Mouse (Mus musculus) testis, postnatal 14 days (tissue): ENCODE data around the gene Snrpd3.
"Not testable (repeated sequence)": the region's sequence is repeated elsewhere in the genome, so short reads cannot be mapped to it uniquely, and the experiment has no call there.

ENCODE experiments used
- DNase-seq: peaks from one replicate; pipeline ENCODE4 v3.0.0; 2021; ENCODE audit warnings: low spot score

The Snrpd3 gene

GRCm38 (mm10) chr10:75517073-75517757 is at the start of gene Snrpd3:
Gene Snrpd3, plus strand, starts transcription at chr10:75517551.
- DNase-seq: peak; percentile 94

GRCm38 (mm10) chr10:75473411-75473810 is 43.9 kb upstream of the Snrpd3 start:
- no peak for DNase-seq

GRCm38 (mm10) chr10:75474571-75474970 is 42.8 kb upstream of the Snrpd3 start:
- no peak for DNase-seq

- not testable (repeated sequence) for DNase-seq
Measured at GRCm38 (mm10) chr10:75475139-75475850, 42.1 kb upstream of the Snrpd3 start.

- DNase-seq: no peak
Measured at GRCm38 (mm10) chr10:75477034-75477433, 40.3 kb upstream of the Snrpd3 start.

GRCm38 (mm10) chr10:75479955-75480354 is 37.4 kb upstream of the Snrpd3 start:
- DNase-seq: no peak

- no peak for DNase-seq
Measured at GRCm38 (mm10) chr10:75481703-75482102, 35.6 kb upstream of the Snrpd3 start.

- DNase-seq: no peak
Measured at GRCm38 (mm10) chr10:75482271-75482670, 35.1 kb upstream of the Snrpd3 start.

- DNase-seq: no peak
Measured at GRCm38 (mm10) chr10:75482919-75483483, 34.4 kb upstream of the Snrpd3 start.

- no peak for DNase-seq
Measured at GRCm38 (mm10) chr10:75484066-75484465, 33.3 kb upstream of the Snrpd3 start.

GRCm38 (mm10) chr10:75484767-75485166 is 32.6 kb upstream of the Snrpd3 start:
- DNase-seq: no peak

- peak; percentile 67 for DNase-seq
Measured at GRCm38 (mm10) chr10:75486086-75486979, 31.0 kb upstream of the Snrpd3 start.

GRCm38 (mm10) chr10:75487131-75487530 is 30.2 kb upstream of the Snrpd3 start:
- DNase-seq: no peak

- DNase-seq: no peak
Measured at GRCm38 (mm10) chr10:75489522-75489921, 27.8 kb upstream of the Snrpd3 start.

GRCm38 (mm10) chr10:75490731-75491130 is 26.6 kb upstream of the Snrpd3 start:
- DNase-seq: no peak

- no peak for DNase-seq
Measured at GRCm38 (mm10) chr10:75491234-75491935, 26.0 kb upstream of the Snrpd3 start.

GRCm38 (mm10) chr10:75491936-75492262 is 25.5 kb upstream of the Snrpd3 start:
- no peak for DNase-seq

- no peak for DNase-seq
Measured at GRCm38 (mm10) chr10:75495304-75495703, 22.0 kb upstream of the Snrpd3 start.

- no peak for DNase-seq
Measured at GRCm38 (mm10) chr10:75495921-75496320, 21.4 kb upstream of the Snrpd3 start.

- not testable (repeated sequence) for DNase-seq
Measured at GRCm38 (mm10) chr10:75499214-75499613, 18.1 kb upstream of the Snrpd3 start.

GRCm38 (mm10) chr10:75499791-75500190 is 17.6 kb upstream of the Snrpd3 start:
- DNase-seq: no peak

- no peak for DNase-seq
Measured at GRCm38 (mm10) chr10:75500345-75500744, 17.0 kb upstream of the Snrpd3 start.
